Mouse (Mus musculus) kidney, postnatal 0 days (tissue): ENCODE data around the gene Rasl10a. TPM values are rescaled to one million over a fixed set of nuclear protein-coding genes. Genes with fewer than 3 reads are reported as not detected.

Experiments
- ATAC-seq: fragments of 200-750 bp; cut with Nextera tagmentation; replicated peaks from 2 replicates; pipeline ENCODE4 v1.8.0; 2017; ENCODE audit warnings: low read depth, moderate number of reproducible peaks, moderate TSS enrichment, moderate library complexity; ENCODE audit not compliant: low FRiP score
- DNase-seq: peaks from one replicate; pipeline ENCODE4 v3.0.0-alpha.2; 2016; ENCODE audit warnings: low spot score
- H3K27ac ChIP-seq: fragments of 300-500 bp; sonication (generic); 2 replicates; pipeline ENCODE4 v1.5.1; 2014; ENCODE audit warnings: mild to moderate bottlenecking
- H3K27me3 ChIP-seq: fragments of 300-500 bp; sonication (generic); 2 replicates; pipeline ENCODE4 v1.6.1; 2014; ENCODE audit warnings: low read length, mixed read lengths; ENCODE audit not compliant: insufficient read depth
- H3K36me3 ChIP-seq: fragments of 300-500 bp; sonication (generic); 2 replicates; pipeline ENCODE4 v1.6.1; 2014; ENCODE audit warnings: low read length, mixed read lengths; ENCODE audit not compliant: insufficient read depth
- H3K4me1 ChIP-seq: fragments of 300-500 bp; sonication (generic); replicated peaks from 2 replicates; pipeline ENCODE4 v1.6.1; 2014; ENCODE audit warnings: antibody characterized with exemption, low read length, mixed read lengths; ENCODE audit not compliant: insufficient read depth
- H3K4me2 ChIP-seq: fragments of 300-500 bp; sonication (generic); 2 replicates; pipeline ENCODE4 v1.6.1; 2014; ENCODE audit warnings: mild to moderate bottlenecking, low read length, moderate library complexity, mixed read lengths
- H3K4me3 ChIP-seq: fragments of 300-500 bp; sonication (generic); replicated peaks from 2 replicates; pipeline ENCODE4 v1.5.1; 2014; ENCODE audit warnings: low read depth, low read length
- H3K9ac ChIP-seq: fragments of 300-500 bp; sonication (generic); 2 replicates; pipeline ENCODE4 v1.6.1; 2014; ENCODE audit warnings: low read depth, low read length
- H3K9me3 ChIP-seq: fragments of 300-500 bp; sonication (generic); replicated peaks from 2 replicates; pipeline ENCODE4 v1.6.1; 2016; ENCODE audit warnings: low read length, inconsistent platforms, mixed read lengths
- CTCF ChIP-seq: IDR thresholded peaks from 2 replicates; pipeline ENCODE4 v1.5.1; 2016; ENCODE audit warnings: antibody characterized with exemption, low read depth, mild to moderate bottlenecking, moderate library complexity
- WGBS: fragments of 180-500 bp; shearing (Covaris S2); extraction: QIAGEN DNeasy Blood & Tissue Kit; methylation state at CpG from one replicate; pipeline ENCODE4 v1.1.7; 2014; 5-methylcytosine and 5-hydroxymethylcytosine counted together
- polyA plus RNA-seq: library from polyadenylated mRNA; unstranded; fragments of >200 nt; fragmentation: Nextera tagmentation; extraction: Ambion mirVana; gene quantifications from 2 replicates; pipeline ENCODE4 v1.2.1, GENCODE M21; 2015

The Rasl10a gene
- polyA plus RNA-seq, 1 experiment from 2014 or later: 1.9 TPM

DNA sequence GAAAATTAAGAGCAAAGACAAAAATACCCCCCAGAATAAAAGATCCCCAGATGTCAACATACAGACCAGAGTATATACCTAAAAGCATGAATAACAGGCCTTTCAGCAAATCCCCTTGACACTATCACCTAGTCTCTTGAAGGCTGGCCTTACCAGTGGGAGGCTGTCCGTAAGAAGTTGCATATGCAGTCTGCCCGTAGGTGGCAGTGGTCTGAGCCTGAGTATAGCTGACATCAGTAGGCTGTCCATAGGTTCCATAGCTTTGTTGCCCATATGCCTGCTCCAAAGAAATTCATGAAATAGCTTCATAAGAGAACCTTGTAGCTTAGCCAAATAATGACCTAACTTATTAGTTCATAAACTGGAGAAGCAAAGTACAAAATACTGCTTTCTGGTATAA lies 33.8 kb downstream of the Rasl10a start:
- ATAC-seq: no peak
- Histone ChIP-seq H3K9me3 (no peaks in the 10 kb centered on the region), H3K4me3 (no peak overlapping the region), H3K9ac (no peak overlapping the region), H3K4me1 (peaks cover 8% of the 10 kb centered on the region), H3K4me2 (no peak overlapping the region), H3K27ac (no peak overlapping the region), H3K27me3 (no peaks in the 10 kb centered on the region), H3K36me3 (peaks cover 48% of the 10 kb centered on the region)
- DNase-seq: peak; percentile 60
- WGBS: 34% methylated on average over 2 of the region's 2 CpGs
- peak; percentile 59 for TF ChIP-seq CTCF

DNA sequence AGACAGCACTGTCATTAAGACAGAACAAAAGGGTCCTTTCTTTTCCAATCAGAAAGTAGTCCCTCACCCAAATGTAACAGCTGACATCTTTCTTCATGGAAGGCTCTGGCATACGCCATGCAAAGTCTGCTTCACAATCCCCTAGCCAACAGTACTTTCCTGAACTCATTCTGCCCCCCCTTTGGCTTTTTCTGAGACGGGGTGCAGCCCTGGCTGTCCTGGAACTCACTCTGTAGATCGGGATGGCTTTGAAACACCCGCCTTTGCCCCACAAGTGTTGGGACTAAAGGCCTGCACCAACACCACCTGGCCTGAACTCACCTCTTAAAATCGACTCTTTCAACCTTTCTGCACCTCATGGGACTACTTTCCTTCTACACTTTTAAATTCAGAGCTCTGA lies 37.9 kb downstream of the Rasl10a start:
- no peak for TF ChIP-seq CTCF
- H3K9me3 ChIP-seq: no peaks in the 10 kb centered on the region
- peaks cover 18% of the 10 kb centered on the region for H3K36me3 ChIP-seq
- H3K9ac ChIP-seq: no peak overlapping the region
- peak overlapping the region; percentile 19 for H3K4me2 ChIP-seq
- H3K27ac ChIP-seq: no peak overlapping the region
- DNase-seq: no peak
- no peak overlapping the region for H3K4me3 ChIP-seq
- peaks cover 12% of the 10 kb centered on the region for H3K4me1 ChIP-seq
- no peaks in the 10 kb centered on the region for H3K27me3 ChIP-seq
- WGBS: 69% methylated on average over 5 of the region's 5 CpGs
- ATAC-seq: no peak

DNA sequence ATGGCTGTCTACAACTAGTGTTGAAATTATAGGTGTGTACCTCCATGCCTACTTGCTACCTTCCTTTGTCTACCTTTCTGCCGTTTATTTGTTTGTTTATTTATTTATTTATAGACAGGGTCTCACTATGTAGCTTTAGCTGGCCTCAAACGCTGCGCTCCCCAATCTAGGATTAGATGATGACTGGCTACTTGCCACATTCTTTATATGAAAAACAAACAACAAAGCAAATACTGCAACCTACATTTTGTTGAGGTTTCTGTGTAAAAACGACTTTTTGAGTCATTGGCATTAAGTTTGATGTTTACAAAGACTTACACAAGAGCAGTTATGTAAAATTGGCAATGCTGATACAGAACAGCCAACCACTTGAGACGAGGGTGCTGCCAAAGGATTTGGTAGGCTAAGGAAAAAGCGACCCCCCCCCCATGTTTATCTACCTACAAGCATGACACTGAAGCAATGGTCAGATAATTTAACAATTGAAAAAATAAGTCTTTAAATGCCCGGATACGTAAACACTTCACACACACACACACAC lies 38.6 kb downstream of the Rasl10a start:
- H3K9ac ChIP-seq: no peak overlapping the region
- DNase-seq (no peak), ATAC-seq (no peak)
- H3K36me3 ChIP-seq: peaks cover 11% of the 10 kb centered on the region; the same call in 1 of the 2 replicates
- H3K9me3 ChIP-seq: no peaks in the 10 kb centered on the region
- no peaks in the 10 kb centered on the region for H3K27me3 ChIP-seq
- 43% methylated on average over 8 of the region's 8 CpGs for WGBS
- no peak for TF ChIP-seq CTCF
- H3K4me3 ChIP-seq: peak overlapping the region; percentile 98
- peaks cover 13% of the 10 kb centered on the region for H3K4me1 ChIP-seq
- H3K27ac ChIP-seq: no peak overlapping the region
- peak overlapping the region; percentile 90 for H3K4me2 ChIP-seq

DNA sequence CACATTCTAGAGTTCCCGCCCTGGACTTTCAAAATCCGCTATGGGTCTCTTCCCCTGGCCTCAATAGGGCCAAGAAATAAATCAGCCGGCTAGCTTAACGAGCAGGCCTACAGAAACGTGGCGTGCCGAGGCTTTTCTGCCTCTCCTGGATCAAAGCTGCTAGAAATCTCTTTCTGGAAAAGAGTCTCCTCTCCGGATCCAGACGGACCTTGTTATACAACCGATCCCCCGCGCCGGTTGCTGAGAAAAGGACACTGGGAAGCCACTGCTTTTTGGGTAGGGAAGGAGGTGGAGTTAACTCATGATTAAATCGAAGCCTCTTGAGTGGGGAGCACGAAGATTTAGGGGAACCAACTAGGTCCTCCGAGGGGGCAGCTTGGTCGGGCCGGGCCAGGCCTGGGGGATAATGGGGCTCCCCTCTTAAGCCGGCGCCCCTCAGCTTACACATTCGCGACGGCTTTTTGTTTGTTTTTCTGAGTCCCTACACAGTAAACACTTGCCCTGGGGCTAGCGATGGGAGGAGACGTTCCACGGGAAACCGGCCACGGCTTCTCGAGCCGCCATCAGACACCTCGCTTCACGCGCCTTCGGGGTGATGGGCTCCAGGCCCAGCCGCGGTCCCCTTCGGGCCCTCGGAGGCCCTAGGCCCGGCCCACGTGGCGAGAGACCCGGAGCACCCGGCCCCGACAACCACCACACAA lies 40.3 kb downstream of the Rasl10a start:
- under 1% methylated on average over 44 of the region's 44 CpGs for WGBS
- DNase-seq: peak; percentile 62

DNA sequence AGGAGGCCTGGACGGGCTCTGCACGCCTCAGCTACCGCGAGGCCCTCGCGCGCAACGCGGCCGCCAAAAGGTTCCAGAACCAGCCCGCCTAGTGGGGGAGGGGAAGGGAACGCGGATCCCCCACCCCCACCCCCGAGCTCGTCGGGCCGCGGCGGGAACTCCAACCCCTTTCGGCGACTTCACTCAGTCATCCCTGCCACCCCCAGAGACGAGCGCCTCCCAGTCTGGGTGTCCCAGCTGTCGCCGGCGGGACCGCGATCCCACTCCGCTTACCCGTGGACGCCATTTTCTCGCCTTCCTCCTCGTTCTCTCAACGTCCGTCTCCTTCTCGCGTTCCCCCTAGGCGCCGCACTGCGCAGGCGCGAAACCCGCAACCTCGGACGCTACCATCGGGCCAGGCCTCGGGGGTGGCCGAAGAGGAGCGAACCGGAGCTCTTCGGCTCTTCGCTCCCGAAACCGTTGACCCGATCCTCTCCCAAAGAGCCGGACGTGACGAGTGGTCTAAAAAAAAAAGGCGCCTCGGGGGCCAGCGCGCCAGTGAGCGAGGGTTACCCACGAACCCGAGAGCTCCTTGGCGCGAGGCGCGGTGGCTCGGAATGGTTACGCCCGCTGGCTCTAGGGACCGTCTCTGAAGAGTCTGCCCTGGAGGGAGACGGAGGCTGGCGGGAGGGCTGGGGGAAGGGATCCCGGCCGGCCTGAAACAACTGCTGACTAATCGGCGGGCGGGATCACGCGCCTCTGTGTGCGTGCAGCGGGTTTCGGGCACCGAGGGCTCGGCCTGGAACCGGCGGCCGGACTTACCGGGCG lies 41.0 kb downstream of the Rasl10a start, which contains the start of the genes Rhbdd3 and Ewsr1:
Gene Rhbdd3, plus strand, starts transcription at position 191 of the 807 bp plus-strand sequence.
Gene Ewsr1, minus strand, starts transcription at position 531 of the 807 bp plus-strand sequence.
- Histone ChIP-seq H3K4me2 (peak within 1 kb of the TSS; percentile 90), H3K4me1 (peaks cover 13% of the 10 kb centered on the region), H3K27me3 (no peaks in the 10 kb centered on the region), H3K36me3 (no peaks in the 10 kb centered on the region), H3K9ac (peak within 1 kb of the TSS; percentile 97), H3K9me3 (no peaks in the 10 kb centered on the region), H3K27ac (peak within 1 kb of the TSS; percentile 95), H3K4me3 (peak within 1 kb of the TSS; percentile 98)
- ATAC-seq (peak; percentile 90), DNase-seq (peak; percentile 97)
- no peak for TF ChIP-seq CTCF
- under 1% methylated on average over 90 of the region's 92 CpGs for WGBS

More for the DNA sequence above, 40.3 kb downstream of the Rasl10a start:
- H3K27me3 ChIP-seq: no peaks in the 10 kb centered on the region
- peaks cover 13% of the 10 kb centered on the region for H3K4me1 ChIP-seq
- ATAC-seq: no peak; the same call in 1 of the 2 replicates
- H3K4me3 ChIP-seq: peak overlapping the region; percentile 98
- no peaks in the 10 kb centered on the region for H3K36me3 ChIP-seq
- no peaks in the 10 kb centered on the region for H3K9me3 ChIP-seq
- peak overlapping the region; percentile 97 for H3K9ac ChIP-seq
- TF ChIP-seq CTCF: no peak
- peak overlapping the region; percentile 90 for H3K4me2 ChIP-seq
- peak overlapping the region; percentile 95 for H3K27ac ChIP-seq

DNA sequence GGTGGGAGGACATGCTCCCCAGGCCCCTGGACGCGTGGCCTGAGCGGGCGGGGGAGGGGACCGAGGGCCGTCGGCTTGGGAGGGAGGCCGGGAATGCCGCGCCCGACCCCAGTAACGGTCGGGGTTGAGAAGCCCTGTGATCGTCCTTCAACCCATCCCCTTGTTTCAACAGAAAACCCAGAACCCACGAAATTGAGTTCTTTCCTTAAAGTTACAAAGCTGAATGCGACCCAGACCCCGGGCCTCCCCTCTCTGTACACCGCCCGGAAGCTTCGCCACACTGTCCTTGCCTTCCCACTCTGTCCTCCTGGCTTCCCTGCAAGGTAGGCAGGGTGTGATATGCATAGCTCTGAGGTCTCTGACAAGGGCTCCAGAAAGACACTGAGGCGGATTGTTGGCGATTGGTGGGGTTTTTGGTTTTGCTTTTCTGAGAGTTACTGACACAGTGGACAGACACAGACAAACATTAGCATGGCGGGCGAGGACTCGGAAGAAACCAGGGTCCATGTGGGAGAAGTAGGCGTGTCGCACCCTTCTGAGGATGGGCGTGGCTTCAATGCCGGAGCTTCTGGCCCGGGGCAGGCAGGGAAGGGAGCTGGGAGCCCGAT lies 41.8 kb downstream of the Rasl10a start:
- no peak for TF ChIP-seq CTCF
- Histone ChIP-seq H3K4me2 (peak overlapping the region; percentile 76), H3K9me3 (no peaks in the 10 kb centered on the region), H3K27ac (peak overlapping the region; percentile 95), H3K27me3 (no peaks in the 10 kb centered on the region), H3K4me1 (peaks cover 13% of the 10 kb centered on the region; the same call in 1 of the 2 replicates), H3K36me3 (no peaks in the 10 kb centered on the region), H3K4me3 (peak overlapping the region; percentile 98), H3K9ac (peak overlapping the region; percentile 97)
- WGBS: 0% methylated on average over 31 of the region's 31 CpGs
- ATAC-seq: peak; percentile 61
- DNase-seq: peak; percentile 95
